Mouse (Mus musculus): Measurements from ENCODE around the gene Acap1.
"Not testable (repeated sequence)": the region's sequence is repeated elsewhere in the genome, so short reads cannot be mapped to it uniquely, and the experiment has no call there.

The Acap1 gene

DNA sequence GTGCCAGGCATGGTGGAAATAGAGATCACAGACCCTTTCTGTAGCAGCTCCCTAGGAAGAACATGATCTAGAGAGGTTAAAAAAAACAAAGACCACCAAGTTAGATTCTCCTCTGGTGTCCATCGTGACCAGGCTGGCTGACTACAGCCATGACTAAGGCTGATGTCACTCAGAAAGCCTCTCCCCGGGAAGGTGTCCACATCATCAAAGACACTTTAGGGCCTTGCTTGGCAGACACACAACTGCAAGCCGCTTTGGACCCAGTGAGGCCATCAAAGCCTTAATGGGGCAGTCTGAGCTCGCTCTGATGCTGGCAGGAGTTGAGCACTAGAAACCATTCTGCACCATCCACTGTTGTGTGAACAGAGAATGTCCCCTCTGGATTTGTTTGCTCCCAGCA is 22.9 kb downstream of the Acap1 start:
- DNase-seq (ENCODE audit: low spot score) = no peak

DNA sequence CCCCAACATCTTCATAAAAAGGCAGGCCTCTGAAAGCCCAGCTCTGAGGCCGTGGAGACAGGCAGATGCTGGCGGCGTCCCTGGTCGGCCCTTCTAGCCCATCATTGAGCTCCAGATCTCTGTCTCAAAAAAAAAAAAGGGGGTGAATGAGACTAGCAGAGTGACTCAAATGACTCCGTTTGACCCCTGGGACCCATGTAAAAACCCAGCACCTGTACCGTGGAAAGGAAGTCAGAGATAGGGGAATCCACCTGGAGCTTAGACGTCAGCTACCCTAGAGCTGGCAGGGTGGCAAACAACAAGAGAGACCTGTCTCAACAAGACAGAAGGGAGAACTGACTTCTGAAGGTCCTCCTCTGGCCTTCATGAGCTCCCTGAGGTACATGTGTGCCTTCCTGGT is 23.5 kb downstream of the Acap1 start:
- DNase-seq (ENCODE audit: low spot score) = no peak

DNA sequence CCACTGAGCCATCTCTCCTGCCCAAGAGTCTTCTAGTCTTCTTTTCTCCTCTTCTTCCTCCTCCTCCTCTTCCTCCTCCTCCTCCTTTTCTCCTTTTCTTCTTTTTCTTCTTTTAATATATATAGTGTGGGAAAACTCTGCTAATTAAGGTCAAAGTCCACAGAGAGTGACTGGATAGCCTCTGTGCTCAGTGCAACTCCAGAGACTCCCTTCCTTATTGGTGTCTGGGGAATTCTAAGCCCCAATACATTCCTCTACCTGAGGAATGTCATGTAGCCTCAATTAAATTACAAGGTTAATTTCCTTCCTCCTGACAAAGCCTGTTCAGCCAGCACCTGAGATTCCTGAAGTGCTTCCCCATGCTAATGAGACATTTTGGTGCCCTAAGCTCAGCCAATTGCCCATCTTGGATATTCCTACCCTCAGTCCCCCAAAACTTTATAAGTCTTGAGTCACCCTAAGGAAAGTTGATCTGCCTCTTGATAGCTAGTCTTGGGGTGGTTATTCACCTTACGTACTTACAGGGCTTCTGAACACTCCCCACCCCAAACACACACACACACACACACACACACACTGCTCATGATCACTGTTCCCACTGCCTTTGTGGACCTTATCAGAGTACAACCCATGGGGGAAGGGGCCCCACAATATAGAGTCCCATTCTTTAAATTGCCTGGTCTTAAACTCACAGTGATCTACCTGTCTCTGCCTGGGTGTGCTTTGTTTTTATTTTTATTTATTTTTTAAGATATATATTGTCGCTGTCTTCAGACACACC is 24.9 kb downstream of the Acap1 start:
- no peak for DNase-seq (ENCODE audit: low spot score)

DNA sequence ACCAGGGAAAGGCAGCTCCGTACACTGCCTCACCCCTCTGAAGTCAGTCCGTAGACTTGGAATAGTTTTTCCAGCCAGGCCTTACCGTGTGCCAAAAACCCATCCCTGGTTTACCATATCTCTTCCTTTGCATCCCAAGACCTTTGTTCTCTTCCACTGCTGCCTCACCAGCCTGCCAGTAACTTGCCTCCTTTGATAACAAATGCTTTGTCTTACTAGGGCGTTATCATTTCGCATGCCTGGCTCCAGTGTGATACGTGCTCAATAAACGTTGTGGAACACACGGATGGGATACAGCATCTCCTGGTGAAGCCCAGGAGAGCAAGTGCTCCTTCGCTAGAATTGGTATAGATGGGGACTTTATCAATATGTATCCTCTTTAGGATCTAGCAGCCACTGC is 28.0 kb downstream of the Acap1 start:
- no peak for DNase-seq (ENCODE audit: low spot score)

DNA sequence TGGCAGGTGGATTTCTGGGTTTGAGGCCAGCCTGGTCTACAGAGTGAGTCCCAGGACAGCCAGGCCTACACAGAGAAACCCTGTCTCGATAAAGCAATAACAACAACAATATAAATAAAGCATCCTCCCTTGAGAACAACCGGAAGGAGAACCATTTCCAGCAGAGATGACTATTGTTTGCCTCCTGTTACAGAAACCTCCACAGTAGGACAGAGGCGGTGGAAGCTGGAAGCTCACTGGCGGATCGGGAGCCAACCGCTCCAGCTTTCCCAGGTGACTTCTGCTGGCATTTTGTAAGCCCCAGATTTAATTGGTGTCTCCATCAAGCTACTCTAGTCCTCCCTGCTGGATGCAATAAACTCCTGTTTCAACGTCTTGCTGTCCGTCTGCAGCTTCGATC is 29.8 kb downstream of the Acap1 start:
- DNase-seq (ENCODE audit: low spot score) = no peak

DNA sequence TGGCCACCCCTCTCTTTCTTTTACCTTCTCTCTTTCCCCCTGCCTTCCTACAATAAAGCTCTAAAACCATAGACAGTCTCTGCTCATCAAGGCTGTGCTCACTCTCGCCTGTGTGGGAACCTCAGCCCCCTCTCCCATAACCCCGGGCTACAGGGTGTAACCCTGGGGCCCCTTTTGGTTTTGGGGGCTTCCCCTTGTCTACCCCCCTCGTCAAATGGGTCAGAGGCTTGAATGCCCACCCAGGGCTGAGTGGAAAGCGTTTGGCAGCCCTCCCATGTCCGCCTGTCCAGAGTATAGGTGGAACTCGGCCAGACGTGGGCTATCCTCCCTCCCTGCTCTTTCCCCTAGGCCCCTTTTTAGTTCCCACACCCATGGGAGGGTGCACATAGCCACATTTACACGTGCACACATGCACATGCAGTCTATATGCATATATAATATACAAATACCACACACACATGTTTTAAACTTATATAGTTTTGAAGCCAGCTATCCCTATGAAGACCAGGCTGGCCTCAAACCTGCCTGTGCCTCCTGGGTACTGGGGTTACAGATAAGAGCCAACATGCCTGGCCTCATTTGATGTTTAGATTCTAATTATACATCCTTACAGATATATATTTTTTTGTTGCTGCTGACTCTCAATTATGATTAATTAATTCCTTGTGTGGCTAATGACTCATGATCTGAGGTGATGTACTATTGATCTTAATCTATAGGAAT is 31.0 kb downstream of the Acap1 start:
- DNase-seq (ENCODE audit: low spot score) = no peak

DNA sequence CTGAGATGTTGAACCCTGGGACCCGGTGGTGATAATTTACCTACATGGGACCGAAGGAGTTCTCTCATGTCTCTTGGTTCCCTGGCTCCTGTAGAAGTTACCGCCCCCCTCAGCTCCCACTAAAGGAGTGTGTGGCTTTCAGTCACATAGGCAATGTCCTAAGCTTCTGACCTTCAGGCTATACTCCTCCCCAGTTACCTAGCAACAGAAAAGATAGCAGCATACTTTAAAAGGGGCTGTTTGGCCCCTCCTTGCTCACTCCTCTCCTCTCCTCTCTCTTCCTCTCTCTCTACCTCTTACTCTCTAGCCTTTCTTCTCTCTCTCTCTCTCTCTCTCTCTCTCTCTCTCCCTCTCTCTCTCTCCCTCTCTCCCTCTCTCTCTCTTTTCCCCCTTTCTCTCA is 31.6 kb downstream of the Acap1 start:
- not testable (repeated sequence) for DNase-seq (ENCODE audit: low spot score)

DNA sequence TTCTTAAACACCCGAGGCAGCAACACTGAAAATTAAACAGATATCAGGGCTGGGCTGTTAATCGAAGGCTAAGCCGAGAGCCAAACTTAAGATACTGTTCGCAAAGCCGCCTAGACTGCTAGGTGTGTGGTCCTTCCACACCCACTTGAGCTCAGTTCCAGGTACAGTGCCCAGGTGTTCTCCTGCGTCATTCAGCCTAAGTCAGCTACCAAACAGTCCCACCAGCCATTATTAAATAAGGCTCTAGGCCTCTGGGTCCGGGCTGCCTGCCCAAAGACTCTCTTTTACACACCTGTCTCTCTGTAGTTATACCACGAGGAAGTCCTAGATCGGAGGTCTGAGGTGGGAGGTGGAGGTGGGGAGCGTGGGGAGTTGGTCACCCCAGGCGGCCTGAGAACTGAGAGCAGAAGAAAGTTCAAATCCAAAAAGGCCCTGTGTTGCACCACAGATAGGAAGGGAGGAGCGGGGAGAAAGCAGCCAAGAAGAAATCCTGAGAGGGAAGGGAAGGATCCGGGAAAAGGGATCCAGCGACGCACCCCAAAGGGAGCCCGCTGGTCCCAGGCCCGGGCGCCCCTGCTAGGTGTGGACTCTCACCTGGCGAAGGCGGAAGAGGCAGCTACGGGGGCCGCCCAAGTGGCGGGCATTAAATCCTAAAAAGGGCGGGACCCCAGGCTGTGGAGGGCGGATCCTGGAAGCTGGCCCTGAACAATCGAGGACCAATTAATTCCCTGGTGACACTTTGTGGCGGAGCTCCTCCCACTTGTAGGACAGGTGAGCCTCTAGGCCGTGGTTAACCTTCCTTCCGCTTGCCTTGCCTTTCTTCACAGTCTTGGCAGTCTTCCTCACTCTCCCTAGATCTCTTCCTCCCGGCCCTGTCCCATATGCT is 37.0 kb downstream of the Acap1 start, which contains the start of gene Tnk1:
Tnk1 (minus strand) TSS at position 618 of the 886 bp plus-strand sequence.
- no peak for DNase-seq (ENCODE audit: low spot score)

DNA sequence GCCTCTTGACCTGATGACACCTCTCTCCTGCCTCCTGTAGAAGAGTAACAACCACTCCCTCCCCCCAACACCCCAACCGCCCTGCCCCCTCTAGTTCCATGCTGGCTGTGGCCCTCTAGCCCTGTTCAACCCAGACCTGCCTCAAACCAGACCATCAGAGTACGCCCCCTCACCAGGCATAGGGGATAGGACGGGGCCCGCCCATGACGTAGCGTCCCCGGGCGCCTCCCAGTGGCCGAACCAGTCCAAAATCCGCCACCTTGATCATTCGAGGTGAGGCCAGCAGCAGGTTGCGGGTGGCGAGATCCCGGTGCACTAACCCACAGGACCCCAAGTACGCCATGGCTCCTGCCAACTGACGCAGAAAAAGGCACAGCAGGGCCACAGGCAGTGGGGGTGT is 40.0 kb downstream of the Acap1 start:
- no peak for DNase-seq (ENCODE audit: low spot score)

DNA sequence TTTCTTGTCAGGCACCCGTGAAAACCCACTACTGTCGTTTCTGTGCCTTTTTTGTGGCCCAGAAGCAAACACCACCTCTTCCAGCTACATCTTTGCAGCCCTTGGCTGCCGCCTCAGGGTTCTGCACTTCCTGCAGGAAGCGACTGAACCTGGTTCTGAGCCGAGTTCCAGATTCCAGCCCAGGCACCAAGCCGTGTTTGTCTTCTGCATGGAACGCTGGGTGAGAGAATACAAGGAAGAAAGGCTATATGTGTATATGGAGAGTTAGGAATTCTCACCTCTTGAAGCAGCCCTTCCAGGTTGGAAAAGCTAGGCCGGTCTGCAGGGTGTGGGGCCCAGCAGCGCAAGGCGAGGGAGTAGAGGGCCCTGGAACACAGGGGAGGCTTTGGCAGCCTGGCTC is 40.7 kb downstream of the Acap1 start:
- DNase-seq (ENCODE audit: low spot score) = no peak

DNA sequence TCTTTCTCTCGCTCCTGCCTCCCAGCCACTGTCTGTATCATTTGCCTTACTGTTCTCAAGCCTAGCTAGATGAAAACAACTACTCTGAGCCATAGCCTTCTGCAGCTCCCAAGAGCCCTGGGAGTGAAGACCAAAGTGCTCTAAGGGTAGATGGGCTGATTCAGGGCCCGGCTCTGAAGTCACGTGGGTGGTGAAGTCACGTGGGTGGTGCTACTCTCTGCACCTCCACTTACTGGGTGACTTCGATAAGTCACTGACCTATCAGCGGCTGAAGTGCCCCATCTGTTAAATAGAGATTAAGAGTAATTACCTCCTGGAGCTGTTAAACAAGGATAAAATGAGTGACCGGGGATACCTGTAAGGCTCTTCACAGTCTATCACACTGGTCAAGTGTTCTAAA is 41.3 kb downstream of the Acap1 start:
- no peak for DNase-seq (ENCODE audit: low spot score)

DNA sequence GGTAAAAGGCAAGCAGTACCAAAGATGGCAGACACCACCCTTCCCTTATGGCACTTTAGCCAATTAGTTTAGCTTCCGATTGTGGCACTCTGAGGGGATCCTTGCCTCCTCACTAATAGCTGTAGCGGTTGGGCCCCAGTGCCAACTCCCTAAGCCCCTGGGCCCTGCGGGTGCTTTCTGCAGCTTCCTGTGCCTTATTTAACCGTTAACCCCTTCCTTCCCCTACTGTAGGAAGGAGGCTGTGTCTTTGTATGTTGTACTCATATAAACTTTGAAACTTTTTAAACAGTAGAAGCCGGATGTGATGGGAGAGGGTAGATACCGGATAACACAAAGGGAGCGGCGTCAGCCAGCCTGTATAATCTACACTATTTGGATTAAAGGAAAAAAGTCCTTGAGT is 44.6 kb downstream of the Acap1 start:
- DNase-seq (ENCODE audit: low spot score) = no peak

DNA sequence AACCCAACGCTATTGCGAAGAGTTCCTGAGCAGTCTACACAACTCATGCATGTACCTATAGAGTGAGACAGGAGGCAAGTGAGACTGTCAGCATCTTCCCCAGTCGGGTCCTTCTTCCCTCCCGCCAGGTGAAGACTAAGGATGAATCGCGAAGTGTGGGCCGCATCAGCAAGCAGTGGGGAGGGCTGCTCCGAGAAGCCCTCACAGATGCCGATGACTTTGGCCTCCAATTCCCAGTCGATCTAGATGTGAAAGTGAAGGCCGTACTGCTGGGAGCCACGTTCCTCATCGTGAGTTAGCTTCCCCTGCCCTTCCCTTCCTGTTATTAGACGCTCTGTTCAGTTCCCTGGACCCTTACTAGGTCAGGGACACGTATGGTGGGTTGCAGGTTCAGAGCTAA is 45.5 kb downstream of the Acap1 start:
- no peak for DNase-seq (ENCODE audit: low spot score)

DNA sequence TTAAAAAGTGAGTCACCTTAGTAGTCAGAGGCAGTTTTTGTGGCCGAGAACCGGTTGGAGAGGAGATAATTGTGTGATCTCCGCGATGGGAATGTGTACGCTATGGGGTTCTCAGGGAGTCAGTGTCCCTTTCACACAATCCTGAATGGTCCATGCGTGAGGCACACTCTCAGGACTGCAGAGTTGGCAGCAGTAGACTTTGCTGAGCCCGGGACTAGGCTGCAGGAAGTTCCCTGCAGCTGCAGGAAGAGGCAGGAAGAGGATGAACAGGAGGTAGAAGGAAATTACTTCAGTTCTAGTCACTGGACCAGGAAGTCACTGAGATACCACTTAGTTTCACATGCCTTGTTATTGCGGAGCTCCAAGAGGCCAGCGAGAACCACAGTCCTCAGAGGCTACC is 46.2 kb downstream of the Acap1 start:
- no peak for DNase-seq (ENCODE audit: low spot score)

DNA sequence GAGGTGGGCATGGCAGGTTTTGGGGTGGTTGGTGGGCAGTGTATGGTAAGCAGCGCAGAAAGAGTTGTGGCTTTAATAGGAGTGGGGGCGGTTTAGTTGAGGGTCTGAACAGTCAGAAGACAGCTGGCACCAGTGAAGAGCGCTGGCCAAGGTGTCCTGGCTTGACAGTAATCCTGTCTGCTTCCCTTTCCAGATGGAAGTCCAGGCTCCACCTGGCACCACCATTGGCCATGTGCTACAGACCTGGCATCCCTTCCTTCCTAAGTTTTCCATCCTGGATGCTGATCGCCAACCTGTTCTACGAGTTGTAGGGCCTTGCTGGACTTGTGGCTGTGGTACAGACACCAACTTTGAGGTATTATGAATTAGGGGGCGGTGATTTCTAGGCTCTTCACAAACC is 47.3 kb downstream of the Acap1 start:
- DNase-seq (ENCODE audit: low spot score) = no peak

DNA sequence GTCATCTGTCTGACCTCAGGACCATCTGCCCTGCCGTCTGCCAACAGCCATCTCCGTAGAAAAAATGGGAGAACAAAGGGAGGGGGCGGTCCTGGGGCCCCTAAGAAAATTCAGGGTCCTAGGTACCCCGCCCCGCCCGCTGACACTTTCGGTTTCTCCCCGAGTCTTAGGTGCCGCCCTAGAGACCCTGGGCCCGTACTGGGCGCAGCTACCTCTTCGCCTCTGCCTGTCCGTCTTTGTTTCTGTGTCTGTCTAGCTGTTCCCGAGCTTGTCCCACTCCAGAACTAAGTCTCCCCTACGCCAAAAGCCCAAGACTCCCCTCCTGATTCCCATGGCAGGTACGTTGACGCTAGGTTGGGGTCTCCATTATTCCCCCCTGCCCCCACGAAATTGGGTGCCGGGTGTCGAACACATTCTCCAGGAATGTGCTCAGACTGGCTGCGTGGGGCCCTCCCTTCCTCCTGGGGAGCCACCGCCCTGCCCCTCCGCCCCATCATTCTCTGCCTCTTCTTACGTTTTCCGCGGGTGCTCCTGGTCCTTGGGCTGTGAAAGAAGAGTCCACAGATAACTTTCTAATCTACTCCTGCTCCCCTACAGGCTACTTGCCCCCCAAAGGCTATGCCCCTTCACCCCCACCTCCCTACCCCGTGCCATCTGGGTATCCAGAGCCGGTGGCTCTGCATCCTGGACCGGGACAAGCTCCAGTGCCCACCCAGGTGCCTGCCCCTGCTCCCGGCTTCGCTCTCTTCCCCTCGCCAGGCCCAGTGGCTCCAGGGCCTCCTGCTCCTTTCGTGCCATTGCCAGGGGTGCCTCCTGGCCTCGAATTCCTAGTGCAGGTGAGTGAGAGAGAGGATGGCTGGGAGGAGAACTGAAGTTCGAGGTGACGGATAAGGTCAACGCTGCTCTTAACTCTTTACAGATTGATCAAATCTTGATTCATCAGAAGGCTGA is 48.3 kb downstream of the Acap1 start:
- no peak for DNase-seq (ENCODE audit: low spot score)

DNA sequence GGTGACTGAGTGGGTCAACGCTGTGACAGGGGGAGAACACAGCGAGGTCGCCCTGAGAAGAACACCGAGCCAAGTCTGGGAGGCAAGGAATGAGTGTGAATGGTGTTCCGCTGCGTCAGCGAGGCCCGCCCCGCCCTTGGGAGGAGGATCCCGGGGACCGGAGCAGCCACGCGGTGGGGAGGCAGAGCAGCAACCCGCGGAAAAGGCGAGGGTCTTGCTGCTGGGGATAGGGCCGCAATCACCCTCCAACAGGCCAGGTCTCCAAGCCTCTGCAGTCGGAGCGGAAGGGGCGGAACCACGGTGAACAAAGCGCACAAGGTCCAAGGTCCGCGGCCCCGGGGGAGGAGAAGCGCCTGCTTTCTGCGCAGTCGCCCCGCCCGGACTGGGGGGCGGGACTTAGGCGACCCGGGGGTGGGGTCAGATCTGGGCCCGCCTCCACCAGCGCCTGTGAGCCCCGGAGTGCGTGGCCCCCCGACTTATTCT is 49.1 kb downstream of the Acap1 start, which contains the start of gene Plscr3:
Plscr3 (plus strand) TSS at position 179 of the 483 bp plus-strand sequence.
- peak; percentile 90 for DNase-seq (ENCODE audit: low spot score)

DNA sequence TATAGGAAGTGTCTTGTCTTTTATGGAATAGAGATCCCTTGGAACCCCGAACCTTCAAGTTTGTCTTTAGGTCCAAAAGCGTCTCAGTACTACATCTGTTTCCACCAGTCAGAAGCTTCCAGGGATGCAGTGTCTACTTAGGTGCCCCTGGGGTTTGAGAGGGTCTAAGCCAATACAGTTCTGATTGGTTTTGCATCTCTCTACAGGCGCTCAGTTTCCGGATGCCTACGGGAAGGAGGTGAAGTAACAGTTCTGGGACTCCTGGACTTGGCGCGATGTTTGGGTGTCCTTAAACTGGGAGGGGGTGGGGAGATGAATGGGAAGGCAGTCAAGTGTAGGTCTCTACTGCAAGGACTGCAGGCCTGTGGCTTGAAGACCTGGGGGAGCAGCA is 56.6 kb downstream of the Acap1 start:
- DNase-seq (ENCODE audit: low spot score) = no peak

DNA sequence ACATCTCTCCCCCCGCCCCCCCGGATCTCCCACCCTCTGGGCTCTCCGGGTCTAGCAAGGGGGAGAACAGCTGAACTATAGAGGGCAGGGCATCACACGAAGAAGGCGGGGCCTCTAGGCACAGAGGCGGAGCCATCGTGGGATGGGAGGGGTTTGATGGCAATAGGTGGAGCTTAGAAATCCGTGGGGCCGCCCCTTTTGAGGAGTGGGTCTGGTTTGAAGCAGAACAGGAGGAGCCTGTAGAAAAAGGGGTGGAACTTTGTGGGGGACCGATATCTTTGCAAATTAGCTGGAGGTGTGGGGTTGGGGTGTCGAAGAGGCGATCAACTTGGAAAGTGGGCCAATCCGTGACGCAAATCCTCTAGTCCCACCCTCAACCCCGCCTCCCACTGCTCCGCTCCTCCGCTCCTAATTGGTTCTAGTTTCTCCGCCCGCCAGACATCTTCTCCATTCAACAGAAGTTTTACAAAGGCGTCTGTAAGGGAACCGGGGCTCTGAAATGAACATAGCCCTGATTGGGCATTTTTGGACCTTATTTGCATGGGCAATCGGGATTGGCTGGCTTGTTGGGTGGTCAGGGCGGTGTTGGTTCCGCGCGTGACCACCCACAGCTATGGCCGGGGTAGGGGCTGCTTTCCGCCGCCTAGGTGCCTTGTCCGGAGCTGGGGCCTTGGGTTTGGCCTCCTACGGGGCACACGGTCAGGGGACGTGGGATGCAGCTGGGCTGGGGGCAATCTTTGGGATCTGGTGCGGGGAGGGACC is 57.2 kb downstream of the Acap1 start, which contains the start of gene Tmem256:
Tmem256 (plus strand) TSS at position 563 of the 762 bp plus-strand sequence.
- DNase-seq (ENCODE audit: low spot score) = peak; percentile 93

DNA sequence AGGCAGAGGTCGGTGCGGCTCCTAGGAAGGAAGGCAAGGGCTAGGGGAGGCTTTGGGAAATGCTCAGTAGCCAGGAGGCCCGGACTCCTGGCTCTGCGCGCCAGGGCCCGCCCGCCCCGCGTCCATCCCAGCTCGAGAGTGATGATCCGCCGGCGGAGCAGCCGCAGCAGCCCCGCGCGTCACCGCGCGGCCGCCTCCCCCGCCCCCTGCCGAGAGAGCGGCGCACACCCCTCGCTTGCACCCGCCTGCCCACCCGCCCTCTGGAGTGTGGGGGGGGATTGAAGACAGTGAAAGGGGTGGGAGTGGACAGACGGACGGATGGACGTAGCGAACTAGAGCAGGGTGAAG is 57.8 kb downstream of the Acap1 start, which contains the start of gene Nlgn2:
Nlgn2 (minus strand) TSS at position 181 of the 348 bp plus-strand sequence.
- DNase-seq (ENCODE audit: low spot score) = no peak
